Mouse (Mus musculus) embryo, embryonic 9.5 days (tissue): ENCODE results near the gene Zfp385c.
"Not testable (repeated sequence)": the region's sequence is repeated elsewhere in the genome, so short reads cannot be mapped to it uniquely, and the experiment has no call there.

Experiments used
- DNase-seq: peaks from one replicate; pipeline ENCODE4 v3.0.0-alpha.2; 2017; ENCODE audit errors: extremely low spot score

Gene Zfp385c

GRCm38 (mm10) chr11:100690389-100690788 is 1.9 kb downstream of the Zfp385c start:
- no peak for DNase-seq

- DNase-seq, result no peak
Observed at GRCm38 (mm10) chr11:100688443-100688842, 3.8 kb downstream of the Zfp385c start.

DNA sequence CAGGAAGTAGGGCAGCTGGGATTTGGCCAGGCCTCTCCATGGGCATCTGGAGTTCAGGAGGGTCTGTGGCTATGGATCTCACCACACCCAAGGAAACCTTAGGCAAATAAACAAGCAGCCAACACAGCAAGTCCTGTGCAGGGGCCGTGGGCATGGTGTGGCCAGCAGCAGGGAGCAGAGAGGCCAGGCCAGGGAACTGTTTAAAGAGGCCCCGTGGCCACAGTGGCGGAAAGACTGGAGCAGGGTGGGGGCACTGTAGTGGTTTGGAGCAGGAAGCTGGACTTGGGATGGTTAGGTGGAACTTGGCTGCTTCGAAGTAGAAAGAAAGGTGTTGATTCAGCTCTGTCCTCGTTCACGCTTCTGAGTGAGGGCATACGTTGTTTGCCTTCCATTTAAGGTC is 5.0 kb downstream of the Zfp385c start:
- no peak for DNase-seq

- no peak for DNase-seq
Observed at GRCm38 (mm10) chr11:100685371-100685770, 6.9 kb downstream of the Zfp385c start.

GRCm38 (mm10) chr11:100684084-100684483 is 8.2 kb downstream of the Zfp385c start:
- no peak for DNase-seq

- DNase-seq, result no peak
Observed at GRCm38 (mm10) chr11:100682526-100682925, 9.7 kb downstream of the Zfp385c start.

DNA sequence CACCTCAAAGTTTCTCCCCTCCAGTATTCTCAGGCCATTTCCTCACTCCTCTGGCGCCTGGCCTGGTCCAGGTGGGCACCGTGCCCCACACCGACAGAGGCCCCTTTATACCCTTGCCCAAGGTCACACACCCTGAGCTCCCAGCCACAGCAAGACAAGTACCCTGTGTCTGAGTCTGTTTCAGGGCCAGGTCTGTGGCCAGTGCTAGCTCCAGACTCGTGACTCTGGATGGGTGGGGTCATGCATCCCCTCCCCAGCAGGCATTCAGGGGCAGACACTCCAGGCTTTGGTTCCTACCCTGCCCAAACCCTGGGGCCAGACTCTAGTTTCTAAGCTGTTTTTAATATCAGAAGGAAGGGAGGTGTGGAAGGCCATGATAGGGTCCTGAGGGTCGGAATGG is 10.4 kb downstream of the Zfp385c start:
- DNase-seq, result no peak

- no peak for DNase-seq
Observed at GRCm38 (mm10) chr11:100677810-100678209, 14.4 kb downstream of the Zfp385c start.

DNA sequence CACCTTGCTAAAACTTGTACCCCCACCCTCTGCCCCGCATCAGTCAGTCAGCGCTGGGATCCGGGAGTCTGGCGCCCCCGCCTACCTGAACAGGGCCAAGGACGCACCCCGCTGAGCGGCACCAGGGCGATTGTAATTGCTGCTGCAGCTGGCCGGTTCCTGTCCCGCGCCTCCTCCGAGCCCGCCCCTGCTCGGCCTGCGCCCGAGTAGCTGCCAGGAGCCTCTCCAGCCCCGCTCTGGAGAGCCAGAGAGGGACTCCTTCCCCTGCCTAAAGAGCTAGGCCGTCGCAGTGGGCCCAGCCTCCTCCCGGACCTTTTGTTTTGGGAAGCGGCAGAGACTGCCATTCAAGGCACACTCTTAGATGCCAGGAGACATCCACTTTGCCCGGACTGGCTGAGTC is 19.1 kb downstream of the Zfp385c start:
- peak; percentile 39 for DNase-seq

DNA sequence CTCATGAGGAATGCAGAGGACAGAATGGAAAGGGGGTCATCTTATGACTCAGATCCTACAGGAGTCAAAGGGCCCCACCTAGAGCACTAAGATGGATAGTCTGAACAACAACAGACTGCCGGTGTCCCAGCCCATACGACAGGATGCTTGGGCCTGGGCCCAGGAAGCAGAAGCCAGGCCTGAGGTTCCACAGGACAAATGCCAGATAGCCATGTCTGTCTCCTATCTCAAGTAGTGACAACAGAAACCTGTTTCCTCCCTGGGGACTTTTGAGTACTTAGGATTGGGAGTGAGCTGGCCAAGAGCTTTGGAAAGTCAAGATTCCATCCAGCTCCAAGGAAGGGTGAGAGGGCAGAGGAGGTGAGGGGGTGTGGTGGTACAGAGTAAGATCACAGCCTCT is 20.3 kb downstream of the Zfp385c start:
- no peak for DNase-seq

DNA sequence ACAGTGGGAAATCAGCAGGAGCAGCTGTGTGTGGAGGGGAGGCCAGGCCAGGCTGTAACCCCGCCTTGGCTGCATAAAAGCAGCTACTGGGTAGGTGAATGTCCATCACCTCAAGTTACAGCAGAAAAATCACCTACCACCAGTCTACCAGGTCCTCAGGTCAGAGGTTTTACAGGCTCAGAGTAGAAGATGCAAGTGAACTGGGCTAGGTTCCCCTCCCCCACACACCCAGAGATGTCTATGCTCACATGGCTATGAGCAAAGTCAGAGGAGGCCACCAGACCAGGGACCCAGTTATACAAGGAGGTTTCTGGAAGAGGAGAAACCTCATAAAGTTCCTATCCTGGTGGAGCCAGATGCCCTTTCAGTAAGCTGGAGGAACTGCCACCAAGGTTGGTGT is 21.2 kb downstream of the Zfp385c start:
- no peak for DNase-seq

DNA sequence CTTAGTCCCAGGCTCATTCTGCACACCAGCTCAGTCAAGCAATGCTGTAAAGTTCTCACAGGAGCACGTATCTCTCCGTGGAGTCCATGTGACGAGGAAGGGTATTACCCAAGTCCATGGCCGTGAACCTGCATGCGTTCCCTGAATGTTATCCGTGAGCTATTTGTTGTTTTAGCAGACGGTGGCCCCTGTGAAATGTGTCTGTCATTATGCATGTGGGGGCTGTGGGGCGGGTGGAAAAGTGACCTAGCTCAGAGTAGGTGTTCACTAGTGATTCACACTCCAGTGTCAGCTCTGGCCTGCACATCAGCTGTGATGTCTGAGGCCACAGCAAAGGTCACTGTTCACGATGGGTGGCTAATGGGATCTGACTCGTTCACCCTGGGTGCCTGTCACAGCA is 32.4 kb downstream of the Zfp385c start:
- DNase-seq, result no peak

DNA sequence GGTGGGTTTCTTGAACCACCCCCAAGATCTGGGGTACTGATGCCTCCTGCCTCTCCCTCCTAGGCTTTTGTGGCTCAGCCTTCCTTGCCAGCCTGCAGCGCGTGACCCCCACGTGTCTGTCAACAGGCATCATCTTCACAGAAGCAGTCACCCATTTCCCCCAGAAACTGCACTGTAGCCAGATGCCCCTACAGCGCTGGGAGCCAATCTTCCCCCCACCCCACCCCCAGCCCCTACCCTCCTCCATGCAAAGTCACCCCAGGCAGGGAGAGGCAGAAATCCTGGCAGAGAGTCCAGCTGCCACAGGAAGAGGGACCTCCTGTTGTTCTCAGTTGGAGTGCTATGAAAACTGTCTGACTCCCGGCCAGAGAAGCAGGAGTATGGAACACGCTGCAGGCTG is 35.8 kb downstream of the Zfp385c start:
- peak; percentile 37 for DNase-seq

GRCm38 (mm10) chr11:100655589-100655988 is 36.7 kb downstream of the Zfp385c start:
- DNase-seq, result not testable (repeated sequence)

DNA sequence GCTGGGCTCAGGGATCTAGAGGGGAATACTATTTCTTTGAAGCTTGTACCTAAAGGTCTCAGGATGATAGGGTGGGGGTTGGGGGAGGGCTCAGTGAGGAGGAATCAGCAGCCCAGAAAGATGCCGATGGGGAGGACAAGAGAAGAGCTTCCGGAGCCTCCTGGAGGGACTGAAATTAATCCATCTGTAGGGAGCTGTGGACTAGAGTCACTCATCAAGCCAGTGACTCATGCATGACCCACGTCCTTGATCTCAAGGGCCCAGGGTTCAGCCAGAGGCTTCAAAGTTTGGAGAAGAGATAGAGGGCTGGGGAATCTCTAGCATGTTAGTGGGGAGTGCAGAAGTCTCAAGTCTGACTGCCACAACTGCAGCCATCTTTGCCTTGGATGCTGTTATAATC is 40.5 kb downstream of the Zfp385c start:
- no peak for DNase-seq

DNA sequence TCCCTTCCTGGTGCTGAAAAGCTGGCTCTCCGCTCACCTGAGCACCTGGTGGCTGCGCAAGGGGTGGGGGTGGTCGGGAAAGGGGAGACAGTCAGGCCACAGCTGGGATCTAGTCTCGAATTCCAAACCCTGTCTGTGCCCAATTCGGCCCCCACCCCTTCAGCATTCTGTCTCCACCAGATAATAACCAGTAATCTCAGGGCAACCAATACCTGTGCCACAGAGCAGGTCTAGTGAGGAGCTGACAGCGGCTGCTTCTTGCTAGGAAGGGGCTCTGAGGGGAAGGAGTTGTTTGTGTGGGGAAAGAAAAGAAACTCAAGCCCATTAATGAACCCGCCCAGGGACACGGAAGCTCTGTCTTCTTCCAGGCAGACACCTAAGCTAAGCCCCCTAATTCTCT is 41.0 kb downstream of the Zfp385c start:
- DNase-seq, result no peak

- DNase-seq, result no peak
Observed at GRCm38 (mm10) chr11:100648405-100648804, 43.9 kb downstream of the Zfp385c start.

- DNase-seq, result peak; percentile 48
Observed at GRCm38 (mm10) chr11:100646265-100646664, 46.0 kb downstream of the Zfp385c start.

DNA sequence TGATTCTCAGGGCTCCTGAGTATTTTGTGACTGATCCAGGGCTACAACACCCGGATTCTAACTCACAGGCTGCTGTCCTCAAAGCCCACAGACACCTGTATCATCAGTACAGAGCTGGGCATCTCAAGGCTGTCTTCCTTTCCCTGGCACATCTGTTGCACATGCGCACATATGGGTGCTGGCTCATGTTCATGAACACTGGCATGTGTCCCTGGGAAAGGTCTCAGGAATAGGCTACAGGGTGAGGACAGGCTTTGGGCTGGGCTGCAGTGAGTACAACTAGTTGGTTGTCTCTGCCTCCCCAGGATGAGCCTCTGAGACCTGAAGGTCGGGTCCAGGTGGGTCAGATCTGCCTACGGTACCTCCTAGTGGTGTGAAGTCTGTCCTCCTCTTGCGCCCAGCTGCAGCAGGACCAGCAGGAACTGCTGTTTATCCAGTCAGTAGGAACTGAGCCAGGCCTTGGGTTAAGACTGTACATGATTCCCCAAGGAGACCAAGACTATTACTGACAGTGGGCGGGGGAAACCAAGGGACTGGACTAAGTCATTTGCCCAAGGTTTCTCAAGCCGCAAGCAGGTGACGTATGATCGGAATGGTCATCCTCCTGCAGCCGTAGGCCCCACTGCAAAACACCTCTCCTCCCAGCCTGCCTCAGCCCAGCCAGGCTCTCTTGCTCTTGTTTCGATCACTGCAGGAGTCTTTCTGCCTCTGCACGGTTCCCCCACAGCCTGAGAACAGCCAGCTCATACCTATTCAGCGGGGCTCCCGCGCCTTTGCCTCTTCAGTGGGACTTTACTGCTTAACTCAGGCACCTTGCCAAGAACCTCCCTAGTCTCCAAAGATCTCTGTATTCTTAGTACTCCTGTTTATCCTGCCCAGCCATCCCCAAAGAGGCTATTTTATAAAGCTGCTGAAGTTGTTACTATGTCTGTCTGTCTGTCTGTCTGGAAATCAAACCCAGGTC is 48.4 kb downstream of the Zfp385c start:
- no peak for DNase-seq

DNA sequence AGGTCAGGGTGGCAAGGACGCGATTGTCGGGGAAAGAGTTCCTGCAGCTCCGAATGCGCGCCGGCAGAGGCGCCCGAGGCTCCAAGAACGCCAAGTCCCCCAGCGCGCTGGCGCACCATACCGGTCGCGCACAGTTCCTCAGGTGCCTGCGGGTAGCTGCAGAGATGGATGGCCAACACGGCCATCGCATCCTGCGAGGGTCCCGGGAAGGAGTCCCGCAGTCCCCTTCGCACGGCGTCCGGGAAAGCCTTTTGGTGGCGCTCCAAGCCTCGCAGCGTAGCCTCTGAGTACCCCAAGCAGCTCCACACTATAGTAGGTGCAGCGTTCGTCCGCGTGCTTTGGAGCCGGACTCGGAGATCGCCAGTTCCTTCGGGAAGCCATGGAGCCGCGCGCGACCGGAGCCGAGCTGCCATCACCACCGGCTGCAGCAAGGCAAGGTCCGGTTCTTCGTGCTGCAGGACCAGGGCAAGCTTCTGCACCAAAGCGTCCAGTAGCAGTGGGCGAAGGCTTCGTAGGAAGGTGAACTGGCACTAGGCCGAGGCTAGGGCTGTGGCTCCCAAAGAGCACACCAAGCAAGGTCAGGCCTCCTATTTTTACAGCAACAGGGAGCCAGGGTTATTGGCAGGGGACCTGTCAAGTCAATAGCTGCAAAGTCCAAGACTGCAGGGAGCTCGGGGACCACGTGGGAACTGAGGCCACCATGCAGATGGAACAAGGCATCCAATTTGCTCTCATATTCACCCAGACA is 51.9 kb downstream of the Zfp385c start:
- DNase-seq, result peak; percentile 61

- no peak for DNase-seq
Observed at GRCm38 (mm10) chr11:100634530-100634929, 57.7 kb downstream of the Zfp385c start.

- DNase-seq, result no peak
Observed at GRCm38 (mm10) chr11:100628862-100629352, 63.3 kb downstream of the Zfp385c start.

- no peak for DNase-seq
Observed at GRCm38 (mm10) chr11:100628056-100628455, 64.2 kb downstream of the Zfp385c start.
